Mouse (Mus musculus) forebrain, embryonic 12.5 days (tissue): ENCODE measurements around the gene Klk1b8. TPM values are rescaled to one million over a fixed set of nuclear protein-coding genes. Genes with fewer than 3 reads are reported as not detected.

Experiments
- polyA plus RNA-seq: library from polyadenylated mRNA; unstranded; fragments of >200 nt; fragmentation: Nextera tagmentation; extraction: Ambion mirVana; gene quantifications from 2 replicates; pipeline ENCODE4 v1.2.1, GENCODE M21; 2016

The Klk1b8 gene
- polyA plus RNA-seq, 1 experiment from 2014 or later: not detected

Other genes starting within 250 kb of the Klk1b8 start
- gene Klk13, start 238.1 kb upstream of the Klk1b8 start, polyA plus RNA-seq: 0.10 TPM in 1 of 2 replicates, not detected in the other
- not detected in 2 replicates for gene Klk12, start 181.8 kb upstream of the Klk1b8 start, polyA plus RNA-seq
- not detected in 2 replicates for gene Klk11, start 176.1 kb upstream of the Klk1b8 start, polyA plus RNA-seq
- 0.28 TPM in 1 of 2 replicates, not detected in the other for gene Klk10, start 169.6 kb upstream of the Klk1b8 start, polyA plus RNA-seq
- not detected in 2 replicates for gene Klk9, start 158.8 kb upstream of the Klk1b8 start, polyA plus RNA-seq
- 5.0 and 5.3 TPM in 2 replicates for gene Klk8, start 153.1 kb upstream of the Klk1b8 start, polyA plus RNA-seq
- not detected in 2 replicates for gene Klk7, start 139.4 kb upstream of the Klk1b8 start, polyA plus RNA-seq
- not detected in 2 replicates for gene Klk6, start 126.2 kb upstream of the Klk1b8 start, polyA plus RNA-seq
- gene Klk5, start 108.7 kb upstream of the Klk1b8 start, polyA plus RNA-seq: 0.41 TPM in 1 of 2 replicates, not detected in the other
- not detected in 2 replicates for gene Klk4, start 69.5 kb upstream of the Klk1b8 start, polyA plus RNA-seq
- not detected in 2 replicates for gene Klk15, start 16.9 kb upstream of the Klk1b8 start, polyA plus RNA-seq
- gene Klk1b1, start 16.1 kb downstream of the Klk1b8 start, polyA plus RNA-seq: not detected in 2 replicates
- gene Klk1b9, start 25.4 kb downstream of the Klk1b8 start, polyA plus RNA-seq: not detected in 2 replicates
- not detected in 2 replicates for gene Klk1b11, start 45.2 kb downstream of the Klk1b8 start, polyA plus RNA-seq
- gene Klk1b26, start 61.5 kb downstream of the Klk1b8 start, polyA plus RNA-seq: not detected in 2 replicates
- not detected in 2 replicates for gene Klk1b27, start 101.6 kb downstream of the Klk1b8 start, polyA plus RNA-seq
- gene Klk1b21, start 151.7 kb downstream of the Klk1b8 start, polyA plus RNA-seq: not detected in 2 replicates
- not detected in 2 replicates for gene Klk1b22, start 162.0 kb downstream of the Klk1b8 start, polyA plus RNA-seq
- not detected in 2 replicates for gene Klk1b16, start 186.1 kb downstream of the Klk1b8 start, polyA plus RNA-seq
- not detected in 2 replicates for gene Klk1b24, start 237.6 kb downstream of the Klk1b8 start, polyA plus RNA-seq
- not detected in 2 replicates for gene Klk1b3, start 247.5 kb downstream of the Klk1b8 start, polyA plus RNA-seq